Mouse (Mus musculus) thymus, adult 2 months (tissue): Measurements from ENCODE around the gene Dstn.

ENCODE experiments used
- CTCF ChIP-seq: fragments of 200-500 bp; IDR thresholded peaks from 2 replicates; pipeline ENCODE4 v1.5.1; 2012; ENCODE audit warnings: mild to moderate bottlenecking, control low read depth, low read length, moderate library complexity, borderline replicate concordance; ENCODE audit not compliant: control insufficient read depth, poor library complexity, insufficient read depth; ENCODE audit errors: extremely low read depth
- POLR2A ChIP-seq: fragments of 200-500 bp; IDR thresholded peaks from 2 replicates; pipeline ENCODE4 v1.6.1; 2012; ENCODE audit warnings: mild to moderate bottlenecking, low read length, control low read depth, moderate library complexity; ENCODE audit not compliant: control insufficient read depth, poor library complexity, insufficient read depth; ENCODE audit errors: extremely low read depth

GRCm38 (mm10) chr2:143970841-143971240, 55.7 kb downstream of the Dstn start:
- TF ChIP-seq CTCF (no peak), POLR2A (no peak)
